Mouse (Mus musculus) liver, embryonic 12.5 days (tissue): Measurements from ENCODE around the gene Gm49395. TPM values are rescaled to one million over a fixed set of nuclear protein-coding genes. Genes with fewer than 3 reads are reported as not detected.

Source experiments
- ATAC-seq: fragments of 200-750 bp; cut with Nextera tagmentation; 2 replicates; pipeline ENCODE4 v1.8.0; 2017; ENCODE audit warnings: moderate number of reproducible peaks, mild to moderate bottlenecking, moderate library complexity
- H3K27ac ChIP-seq: fragments of 300-500 bp; sonication (generic); 2 replicates; pipeline ENCODE4 v1.5.1; 2016; ENCODE audit warnings: mild to moderate bottlenecking
- H3K27me3 ChIP-seq: fragments of 300-500 bp; sonication (generic); replicated peaks from 2 replicates; pipeline ENCODE4 v1.6.1; 2016; ENCODE audit warnings: mild to moderate bottlenecking, moderate library complexity
- H3K36me3 ChIP-seq: fragments of 300-500 bp; sonication (generic); 2 replicates; pipeline ENCODE4 v1.6.1; 2016; ENCODE audit warnings: mild to moderate bottlenecking, moderate library complexity
- H3K4me1 ChIP-seq: fragments of 300-500 bp; sonication (generic); 2 replicates; pipeline ENCODE4 v1.6.1; 2016
- H3K4me2 ChIP-seq: fragments of 300-500 bp; sonication (generic); 2 replicates; pipeline ENCODE4 v1.6.1; 2016; ENCODE audit warnings: mild to moderate bottlenecking, moderate library complexity
- H3K4me3 ChIP-seq: fragments of 300-500 bp; sonication (generic); 2 replicates; pipeline ENCODE4 v1.5.1; 2016; ENCODE audit warnings: mild to moderate bottlenecking, moderate library complexity
- H3K9ac ChIP-seq: fragments of 300-500 bp; sonication (generic); 2 replicates; pipeline ENCODE4 v1.6.1; 2016; ENCODE audit warnings: mild to moderate bottlenecking, moderate library complexity
- H3K9me3 ChIP-seq: fragments of 300-500 bp; sonication (generic); replicated peaks from 2 replicates; pipeline ENCODE4 v1.6.1; 2016; ENCODE audit warnings: mild to moderate bottlenecking, moderate library complexity
- whole genome bisulfite sequencing: fragments of 180-500 bp; shearing (Covaris S2); methylation state at CpG from one replicate; pipeline ENCODE4 v1.1.7; 2016; ENCODE audit not compliant: insufficient replicate concordance; 5-methylcytosine and 5-hydroxymethylcytosine counted together
- polyA plus RNA-seq: library from polyadenylated mRNA; unstranded; fragments of >200 nt; fragmentation: Nextera tagmentation; extraction: Ambion mirVana; gene quantifications from 2 replicates; pipeline ENCODE4 v1.2.1, GENCODE M21; 2016

Gene Gm49395
- 2.6 and 2.9 TPM in 2 replicates for polyA plus RNA-seq

- ATAC-seq, result peak; percentile 78
- no peaks in the 10 kb centered on the region for H3K4me1 ChIP-seq
- peak within 1 kb of the TSS; percentile 51 for H3K4me3 ChIP-seq
- no peaks in the 10 kb centered on the region for H3K36me3 ChIP-seq
- H3K27me3 ChIP-seq, result peaks cover 37% of the 10 kb centered on the region
- no peaks in the 10 kb centered on the region for H3K9me3 ChIP-seq
- under 1% methylated on average over 39 of the region's 39 CpGs for WGBS
- peak within 1 kb of the TSS; percentile 61 for H3K4me2 ChIP-seq
- H3K27ac ChIP-seq, result peak within 1 kb of the TSS; percentile 74
- peak within 1 kb of the TSS; percentile 59 for H3K9ac ChIP-seq
Observed at GRCm38 (mm10) chr13:115101355-115102191, at the start of gene Gm49395, which contains the start of gene Itga1. Gene Gm49395, minus strand, starts transcription at chr13:115101921. Gene Itga1, minus strand, starts transcription at chr13:115101964.

- WGBS, result 92% methylated on average over 1 of the region's 1 CpGs
- Histone ChIP-seq H3K9me3 (no peaks in the 10 kb centered on the region), H3K9ac (no peak overlapping the region), H3K36me3 (no peaks in the 10 kb centered on the region), H3K27ac (no peak overlapping the region), H3K4me3 (no peak overlapping the region), H3K4me2 (no peak overlapping the region), H3K4me1 (no peaks in the 10 kb centered on the region), H3K27me3 (no peaks in the 10 kb centered on the region)
- no peak for ATAC-seq
Observed at GRCm38 (mm10) chr13:115150602-115151001, 48.9 kb upstream of the Gm49395 start.

- WGBS, result 68% methylated on average over 6 of the region's 6 CpGs
- no peaks in the 10 kb centered on the region for H3K27me3 ChIP-seq
Observed at GRCm38 (mm10) chr13:115149849-115150248, 48.1 kb upstream of the Gm49395 start.

GRCm38 (mm10) chr13:115143575-115143974 lies 41.9 kb upstream of the Gm49395 start:
- H3K27ac ChIP-seq, result no peak overlapping the region
- no peaks in the 10 kb centered on the region for H3K4me1 ChIP-seq
- no peaks in the 10 kb centered on the region for H3K27me3 ChIP-seq
- H3K9ac ChIP-seq, result no peak overlapping the region
- H3K9me3 ChIP-seq, result no peaks in the 10 kb centered on the region
- H3K4me3 ChIP-seq, result no peak overlapping the region
- no peak overlapping the region for H3K4me2 ChIP-seq
- H3K36me3 ChIP-seq, result no peaks in the 10 kb centered on the region
- 77% methylated on average over 2 of the region's 2 CpGs for WGBS
- ATAC-seq, result no peak

More at GRCm38 (mm10) chr13:115149849-115150248, 48.1 kb upstream of the Gm49395 start:
- no peaks in the 10 kb centered on the region for H3K4me1 ChIP-seq
- H3K9ac ChIP-seq, result no peak overlapping the region
- ATAC-seq, result no peak
- H3K9me3 ChIP-seq, result no peaks in the 10 kb centered on the region
- H3K4me2 ChIP-seq, result no peak overlapping the region
- H3K36me3 ChIP-seq, result no peaks in the 10 kb centered on the region
- H3K4me3 ChIP-seq, result no peak overlapping the region
- no peak overlapping the region for H3K27ac ChIP-seq

- WGBS, result 63% methylated on average over 3 of the region's 3 CpGs
- no peaks in the 10 kb centered on the region for H3K4me1 ChIP-seq
- H3K9ac ChIP-seq, result no peak overlapping the region
- H3K4me2 ChIP-seq, result no peak overlapping the region
- H3K4me3 ChIP-seq, result no peak overlapping the region
- H3K36me3 ChIP-seq, result no peaks in the 10 kb centered on the region
- no peak for ATAC-seq
- H3K9me3 ChIP-seq, result no peaks in the 10 kb centered on the region
- no peaks in the 10 kb centered on the region for H3K27me3 ChIP-seq
- no peak overlapping the region for H3K27ac ChIP-seq
Observed at GRCm38 (mm10) chr13:115142066-115142465, 40.3 kb upstream of the Gm49395 start.

GRCm38 (mm10) chr13:115138513-115138912 lies 36.8 kb upstream of the Gm49395 start:
- WGBS, result 73% methylated on average over 7 of the region's 7 CpGs
- Histone ChIP-seq H3K9ac (no peak overlapping the region), H3K27ac (no peak overlapping the region), H3K27me3 (no peaks in the 10 kb centered on the region), H3K4me1 (no peaks in the 10 kb centered on the region), H3K9me3 (no peaks in the 10 kb centered on the region), H3K4me3 (no peak overlapping the region), H3K36me3 (no peaks in the 10 kb centered on the region), H3K4me2 (no peak overlapping the region)
- ATAC-seq, result no peak

- Histone ChIP-seq H3K9ac (no peak overlapping the region), H3K27me3 (no peaks in the 10 kb centered on the region), H3K4me1 (no peaks in the 10 kb centered on the region), H3K36me3 (no peaks in the 10 kb centered on the region), H3K9me3 (no peaks in the 10 kb centered on the region), H3K4me2 (no peak overlapping the region), H3K4me3 (no peak overlapping the region), H3K27ac (no peak overlapping the region)
- no peak for ATAC-seq
- 59% methylated on average over 3 of the region's 3 CpGs for WGBS
Observed at GRCm38 (mm10) chr13:115136761-115137160, 35.0 kb upstream of the Gm49395 start.

GRCm38 (mm10) chr13:115132435-115132834 lies 30.7 kb upstream of the Gm49395 start:
- WGBS, result 34% methylated on average over 5 of the region's 5 CpGs
- Histone ChIP-seq H3K27me3 (no peaks in the 10 kb centered on the region), H3K27ac (no peak overlapping the region), H3K4me3 (no peak overlapping the region), H3K9ac (no peak overlapping the region), H3K9me3 (no peaks in the 10 kb centered on the region), H3K4me1 (peaks cover 6% of the 10 kb centered on the region), H3K4me2 (no peak overlapping the region), H3K36me3 (no peaks in the 10 kb centered on the region)
- ATAC-seq, result no peak

GRCm38 (mm10) chr13:115131381-115131780 lies 29.7 kb upstream of the Gm49395 start:
- no peaks in the 10 kb centered on the region for H3K27me3 ChIP-seq
- H3K9me3 ChIP-seq, result no peaks in the 10 kb centered on the region
- H3K4me2 ChIP-seq, result no peak overlapping the region
- no peak overlapping the region for H3K27ac ChIP-seq
- peaks cover 6% of the 10 kb centered on the region for H3K4me1 ChIP-seq
- no peak overlapping the region for H3K4me3 ChIP-seq
- ATAC-seq, result peak; percentile 46; the same call in 1 of the 2 replicates
- H3K36me3 ChIP-seq, result no peaks in the 10 kb centered on the region
- H3K9ac ChIP-seq, result no peak overlapping the region
- 13% methylated on average over 3 of the region's 3 CpGs for WGBS

GRCm38 (mm10) chr13:115130035-115130434 lies 28.3 kb upstream of the Gm49395 start:
- Histone ChIP-seq H3K27ac (no peak overlapping the region), H3K4me1 (peaks cover 6% of the 10 kb centered on the region), H3K4me3 (no peak overlapping the region), H3K36me3 (no peaks in the 10 kb centered on the region), H3K27me3 (no peaks in the 10 kb centered on the region), H3K9me3 (no peaks in the 10 kb centered on the region), H3K9ac (no peak overlapping the region), H3K4me2 (no peak overlapping the region)
- ATAC-seq, result no peak
- 39% methylated on average over 2 of the region's 2 CpGs for WGBS

- no peaks in the 10 kb centered on the region for H3K36me3 ChIP-seq
- H3K9me3 ChIP-seq, result no peaks in the 10 kb centered on the region
- 75% methylated on average over 1 of the region's 1 CpGs for WGBS
- ATAC-seq, result no peak
- no peak overlapping the region for H3K4me2 ChIP-seq
- no peak overlapping the region for H3K27ac ChIP-seq
- no peak overlapping the region for H3K9ac ChIP-seq
- no peak overlapping the region for H3K4me3 ChIP-seq
- no peaks in the 10 kb centered on the region for H3K27me3 ChIP-seq
- peaks cover 6% of the 10 kb centered on the region for H3K4me1 ChIP-seq
Observed at GRCm38 (mm10) chr13:115127826-115128225, 26.1 kb upstream of the Gm49395 start.

GRCm38 (mm10) chr13:115126534-115126933 lies 24.8 kb upstream of the Gm49395 start:
- no peak overlapping the region for H3K27ac ChIP-seq

More at GRCm38 (mm10) chr13:115126534-115126933, 24.8 kb upstream of the Gm49395 start:
- Histone ChIP-seq H3K4me2 (no peak overlapping the region), H3K9ac (no peak overlapping the region), H3K27me3 (no peaks in the 10 kb centered on the region), H3K9me3 (no peaks in the 10 kb centered on the region), H3K4me1 (peaks cover 6% of the 10 kb centered on the region), H3K36me3 (no peaks in the 10 kb centered on the region), H3K4me3 (no peak overlapping the region)
- 81% methylated on average over 2 of the region's 2 CpGs for WGBS
- no peak for ATAC-seq
